Mouse (Mus musculus) G1E (cell line): ENCODE results near the gene Zfp91.

ENCODE experiments used
- GATA1 ChIP-seq: IDR thresholded peaks from 2 replicates; pipeline ENCODE4 v1.6.1; 2012; ENCODE audit warnings: borderline replicate concordance, low read length, inconsistent platforms, mixed read lengths
- TAL1 ChIP-seq: conservative IDR thresholded peaks from 2 replicates; pipeline ENCODE4 v1.6.1; 2012; ENCODE audit warnings: low read depth, low read length, inconsistent platforms, mixed read lengths

GRCm38 (mm10) chr19:12787721-12788120 lies 8.2 kb downstream of the Zfp91 start:
- no peak for TF ChIP-seq GATA1
- no peak for TF ChIP-seq TAL1
